Mouse (Mus musculus): Measurements from ENCODE around the gene Ptpn1.

Ptpn1 gene

DNA sequence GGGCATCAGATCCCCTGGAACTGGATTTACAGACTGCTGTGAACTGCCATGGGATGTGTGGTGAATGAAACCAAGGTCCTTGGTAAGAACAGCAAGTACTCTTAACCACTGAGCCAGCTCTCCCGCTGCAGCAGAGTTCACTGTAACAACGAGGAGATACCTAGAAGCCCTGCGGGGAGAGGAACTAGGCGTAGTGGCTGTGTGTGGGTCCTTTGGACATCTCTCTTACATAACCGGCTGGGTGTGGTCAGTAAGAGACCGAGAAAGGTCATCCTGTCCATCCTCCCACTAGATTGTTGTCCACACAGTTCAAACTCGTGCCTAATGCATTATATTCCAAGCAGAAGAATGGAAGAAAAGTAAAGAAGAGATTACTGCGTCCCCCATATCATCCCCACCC is 10.0 kb upstream of the Ptpn1 start:
- no peak for DNase-seq (ENCODE audit: low spot score)

DNA sequence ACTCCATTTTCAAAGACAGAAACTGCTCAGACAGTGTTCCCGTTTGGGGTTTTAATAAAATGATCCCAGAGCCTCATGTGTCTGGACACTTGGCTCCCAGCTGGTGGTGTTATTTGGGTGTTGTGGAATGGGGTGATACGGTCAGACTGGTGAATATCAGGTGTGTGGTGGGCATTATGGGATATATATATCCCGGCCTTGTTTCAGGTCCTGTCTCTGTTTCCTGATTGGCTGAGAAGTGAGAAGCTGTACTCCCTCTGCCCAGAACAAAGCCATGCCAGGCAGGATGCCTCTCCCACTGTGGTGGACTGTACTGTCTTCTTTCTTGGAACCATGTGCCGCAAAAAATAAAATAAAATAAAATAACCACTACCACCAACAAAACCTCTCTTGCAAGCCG is 7.8 kb upstream of the Ptpn1 start:
- DNase-seq (ENCODE audit: low spot score): no peak

DNA sequence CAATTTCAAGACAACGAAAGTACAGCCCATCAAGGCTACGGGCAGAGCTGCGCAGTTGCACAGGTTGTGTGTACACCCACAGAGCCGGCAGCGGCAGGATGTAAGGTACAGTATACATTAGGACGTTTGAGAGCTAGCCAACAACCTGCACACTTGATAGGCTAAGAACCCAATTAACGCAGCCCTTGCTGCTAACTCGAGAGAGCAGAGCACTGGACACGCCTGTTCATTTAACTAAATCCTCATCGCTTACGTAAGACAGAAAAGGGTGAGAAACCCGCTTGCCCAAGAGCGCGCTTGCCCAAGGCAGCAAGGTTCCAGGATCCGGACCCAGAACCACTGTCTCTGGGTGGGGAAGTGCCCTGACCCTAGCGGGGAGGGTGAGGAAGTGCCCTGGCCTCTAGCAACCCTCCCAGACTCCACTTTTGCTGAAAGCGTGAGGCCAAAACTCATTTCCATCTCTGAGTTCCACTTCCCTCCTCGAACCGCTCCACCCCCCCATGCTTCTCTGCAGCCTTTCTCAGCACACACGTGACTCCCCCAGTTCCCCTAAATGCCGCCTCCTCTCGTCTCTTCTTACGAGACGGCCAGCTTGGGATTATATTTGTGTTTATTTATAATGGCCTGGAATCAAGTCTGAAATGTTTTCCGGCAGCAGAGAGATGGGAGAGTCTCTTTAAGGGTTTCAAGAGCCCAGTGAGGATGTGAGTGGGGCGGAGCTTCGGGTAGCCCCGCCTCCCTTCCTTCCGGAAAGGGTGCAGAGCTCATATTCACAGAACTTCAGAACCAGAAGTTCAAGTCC is 6.9 kb upstream of the Ptpn1 start:
- no peak for DNase-seq (ENCODE audit: low spot score)

DNA sequence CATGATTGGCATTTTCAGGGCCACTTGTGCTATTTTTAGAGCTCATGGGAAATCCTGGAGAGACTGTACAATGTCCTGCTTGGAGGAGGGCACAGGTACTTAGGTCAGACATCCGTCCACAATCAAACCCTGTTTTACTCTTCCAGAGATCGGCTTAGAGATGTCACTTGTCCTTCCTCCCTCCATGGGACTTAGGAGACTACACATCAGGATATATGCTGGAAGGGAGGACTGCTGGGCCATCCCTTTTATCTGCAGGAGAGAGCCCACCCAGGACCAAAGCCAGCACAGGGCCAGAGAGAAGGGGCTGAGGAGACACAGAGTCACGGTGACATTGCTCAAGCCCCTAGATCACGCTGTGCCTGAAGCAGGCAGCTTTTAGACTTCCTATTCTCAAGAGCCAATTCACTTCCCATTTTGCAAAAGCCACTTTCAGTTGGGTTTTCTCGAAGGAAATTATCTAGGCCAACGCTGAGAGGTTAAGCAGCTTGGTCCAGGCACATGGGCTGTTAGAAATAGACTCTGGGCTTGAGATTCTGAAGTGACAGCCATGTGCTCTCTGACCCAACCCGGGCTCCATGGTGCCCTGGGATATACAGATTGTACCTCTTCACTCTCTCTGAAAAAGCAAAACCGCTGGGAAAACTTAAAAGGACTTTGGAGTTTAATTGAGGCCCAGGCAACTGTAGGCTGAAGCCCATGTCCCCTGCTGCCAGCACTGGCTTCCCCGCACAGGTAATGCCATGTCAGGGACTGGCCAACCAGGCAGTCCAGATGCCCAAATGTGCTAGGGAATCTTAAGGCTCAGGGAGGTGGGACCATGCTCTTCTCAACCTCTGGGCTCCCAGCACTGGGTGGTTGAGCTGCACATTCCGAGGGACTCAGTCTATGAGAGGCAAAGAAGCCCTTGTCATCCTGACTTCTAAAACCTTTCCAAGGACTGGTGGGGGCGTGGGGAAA is 5.7 kb upstream of the Ptpn1 start:
- DNase-seq (ENCODE audit: low spot score): no peak

DNA sequence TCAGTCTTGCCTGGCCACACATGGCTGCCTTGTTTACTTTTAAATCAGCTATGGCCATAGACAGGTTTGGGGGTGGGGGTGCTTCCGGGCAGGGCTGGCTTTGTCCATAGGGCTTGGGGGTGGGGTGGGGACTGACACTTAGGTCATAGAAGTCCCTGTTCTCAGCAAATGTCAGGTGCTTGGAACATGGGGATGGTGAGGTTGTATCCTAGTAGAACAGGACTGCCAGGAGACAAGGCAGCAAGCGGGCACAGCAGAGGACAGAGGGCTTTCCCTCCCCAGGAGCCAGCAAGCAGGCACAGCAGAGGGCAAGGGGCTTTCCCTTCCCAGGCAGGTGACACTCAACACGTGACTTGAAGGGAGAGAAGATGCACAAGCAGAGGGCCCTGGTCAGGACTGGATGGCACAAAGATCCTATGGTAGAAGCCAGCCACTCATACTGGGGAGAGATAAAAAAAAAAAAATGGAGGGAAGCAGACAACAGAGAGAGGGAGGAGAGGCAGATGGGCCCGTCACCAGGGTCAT is 3.8 kb upstream of the Ptpn1 start:
- DNase-seq (ENCODE audit: low spot score): no peak

DNA sequence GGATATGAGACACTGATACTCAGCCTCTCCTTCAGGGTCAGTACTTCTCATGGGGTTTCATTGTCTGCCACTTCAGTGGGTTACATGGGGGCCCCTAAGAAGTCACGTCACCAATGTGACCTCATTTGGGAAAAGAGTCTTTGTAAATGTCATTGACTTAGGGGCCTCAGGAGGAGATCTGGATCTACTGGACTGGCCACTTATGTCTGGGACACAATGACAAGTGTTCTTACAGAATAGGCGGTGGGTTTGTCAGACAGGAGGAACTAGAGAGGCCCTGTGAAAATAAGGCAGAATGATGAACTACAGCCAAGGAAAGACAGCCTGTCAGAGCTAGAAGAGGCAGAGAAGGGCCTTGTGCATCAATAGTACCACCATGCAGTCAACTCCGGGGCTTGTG is 2.9 kb upstream of the Ptpn1 start:
- no peak for DNase-seq (ENCODE audit: low spot score)

DNA sequence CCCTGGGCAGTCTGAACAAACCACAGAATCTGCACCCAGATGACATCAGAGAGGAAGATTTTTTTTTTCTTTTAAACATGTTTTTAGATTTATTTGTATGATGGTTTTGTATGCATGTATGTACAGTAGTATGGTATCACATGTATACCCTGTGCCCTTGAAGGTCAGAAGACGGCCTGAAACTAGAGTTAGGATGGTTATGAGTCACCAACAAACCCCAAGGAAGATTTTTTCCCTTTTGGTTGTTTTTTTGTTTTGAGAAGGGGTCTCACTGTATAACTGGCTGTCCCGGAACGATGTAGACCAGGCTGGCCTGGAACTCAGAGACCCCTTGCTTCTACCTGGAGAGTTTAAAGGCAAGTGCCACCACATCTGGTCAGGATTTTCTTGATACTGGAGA is 882 bp upstream of the Ptpn1 start:
- DNase-seq (ENCODE audit: low spot score): no peak

DNA sequence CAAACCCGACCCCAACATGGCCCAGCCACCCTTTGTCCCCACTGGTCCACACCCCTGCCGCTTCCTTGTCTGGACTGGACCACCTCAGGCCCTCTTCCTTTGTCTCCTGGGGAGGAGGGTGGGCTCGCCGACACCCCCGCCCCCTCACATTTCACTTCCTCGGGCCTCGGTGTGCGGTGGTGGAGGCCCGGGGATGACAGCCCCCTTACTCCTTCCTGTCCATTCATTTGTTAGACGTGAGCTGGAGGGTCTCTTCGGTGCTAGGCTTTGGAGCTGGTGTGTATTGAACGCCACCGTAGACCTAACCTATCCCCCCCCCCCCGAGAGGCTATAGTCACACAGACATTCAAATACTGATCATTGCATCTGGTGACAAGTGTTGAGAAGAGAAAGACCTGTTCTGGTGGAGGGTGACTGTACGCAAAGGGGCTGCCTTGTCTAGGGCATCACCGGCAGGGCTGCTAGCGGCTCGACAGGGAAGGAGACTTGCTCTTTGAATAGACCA is 922 bp downstream of the Ptpn1 start:
- DNase-seq (ENCODE audit: low spot score): no peak

DNA sequence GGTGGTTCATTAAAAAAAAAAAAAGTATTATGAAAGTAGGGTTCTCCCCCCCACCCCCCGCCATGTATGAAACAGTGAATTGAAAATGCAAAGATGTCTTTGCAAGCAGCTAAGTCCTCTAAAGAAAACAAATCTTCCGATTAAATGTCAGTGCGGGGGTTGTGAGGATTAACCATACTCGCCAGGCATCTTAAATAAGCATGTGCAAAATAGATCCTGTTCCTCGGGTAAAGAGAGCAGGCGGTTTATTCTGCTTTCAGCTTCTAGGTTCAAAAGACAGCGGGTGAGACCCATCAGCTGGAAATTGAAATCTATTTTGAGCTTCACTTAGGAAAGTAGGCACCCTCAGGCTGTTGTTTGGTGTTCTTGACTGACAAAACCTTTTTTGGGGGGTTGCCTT is 1.5 kb downstream of the Ptpn1 start:
- DNase-seq (ENCODE audit: low spot score): no peak

DNA sequence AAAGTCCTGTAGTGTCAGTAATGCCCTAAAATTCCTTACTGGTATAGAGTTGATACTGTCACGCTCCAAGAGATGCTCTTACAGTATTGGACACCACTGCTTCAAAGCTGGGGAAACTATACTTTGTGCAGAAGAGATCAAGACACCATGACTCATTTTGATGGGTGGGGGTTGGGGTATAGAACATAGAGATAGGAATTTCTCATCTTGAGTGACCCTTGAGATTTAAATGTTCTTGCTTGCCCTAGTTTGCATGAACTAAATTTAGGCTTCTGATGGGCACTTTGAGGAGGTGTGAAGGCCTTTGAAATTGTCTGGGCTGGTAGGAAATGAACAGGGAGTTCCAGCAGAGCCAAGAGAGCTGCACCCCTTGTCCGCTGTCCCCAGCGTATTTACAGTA is 4.1 kb downstream of the Ptpn1 start:
- no peak for DNase-seq (ENCODE audit: low spot score)

DNA sequence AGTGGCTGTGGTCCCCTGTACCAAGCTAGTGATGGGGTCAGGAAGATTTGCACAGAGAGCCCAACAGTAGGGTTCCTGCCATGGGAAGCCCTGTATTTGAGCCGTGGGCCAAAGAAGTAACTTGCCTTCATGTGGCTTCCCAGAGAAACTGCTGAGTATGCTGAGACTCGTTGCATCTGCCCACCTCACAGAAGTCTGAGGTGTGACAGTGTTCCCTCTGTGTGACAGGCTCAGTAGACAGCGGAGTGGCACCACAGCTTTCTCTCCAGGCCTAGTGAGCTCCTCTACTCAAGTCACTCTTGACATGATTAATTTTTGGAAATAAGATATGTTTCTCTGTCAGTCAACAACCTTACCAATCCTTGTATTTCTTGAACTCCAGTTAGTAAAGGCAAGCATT is 6.9 kb downstream of the Ptpn1 start:
- DNase-seq (ENCODE audit: low spot score): no peak

DNA sequence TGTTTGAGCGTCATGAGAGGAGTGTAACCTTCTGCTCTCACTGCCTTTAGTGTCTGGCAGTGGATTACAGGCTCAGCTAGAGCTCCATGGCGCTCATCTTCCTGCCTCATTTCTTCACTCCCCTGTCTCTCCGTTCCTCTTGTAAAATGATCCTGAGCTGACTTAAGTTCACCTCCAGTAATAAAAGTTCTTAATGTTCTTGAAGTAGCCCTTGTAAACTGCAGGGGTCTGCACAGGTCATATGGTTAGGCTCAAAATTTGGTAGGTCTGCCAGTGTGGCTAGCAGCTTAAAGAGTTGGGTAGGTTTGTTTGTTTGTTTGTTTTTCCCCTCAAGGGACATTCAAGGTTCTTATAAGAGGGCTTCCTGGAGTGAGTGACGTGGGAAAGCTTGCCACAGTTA is 7.3 kb downstream of the Ptpn1 start:
- DNase-seq (ENCODE audit: low spot score): no peak

DNA sequence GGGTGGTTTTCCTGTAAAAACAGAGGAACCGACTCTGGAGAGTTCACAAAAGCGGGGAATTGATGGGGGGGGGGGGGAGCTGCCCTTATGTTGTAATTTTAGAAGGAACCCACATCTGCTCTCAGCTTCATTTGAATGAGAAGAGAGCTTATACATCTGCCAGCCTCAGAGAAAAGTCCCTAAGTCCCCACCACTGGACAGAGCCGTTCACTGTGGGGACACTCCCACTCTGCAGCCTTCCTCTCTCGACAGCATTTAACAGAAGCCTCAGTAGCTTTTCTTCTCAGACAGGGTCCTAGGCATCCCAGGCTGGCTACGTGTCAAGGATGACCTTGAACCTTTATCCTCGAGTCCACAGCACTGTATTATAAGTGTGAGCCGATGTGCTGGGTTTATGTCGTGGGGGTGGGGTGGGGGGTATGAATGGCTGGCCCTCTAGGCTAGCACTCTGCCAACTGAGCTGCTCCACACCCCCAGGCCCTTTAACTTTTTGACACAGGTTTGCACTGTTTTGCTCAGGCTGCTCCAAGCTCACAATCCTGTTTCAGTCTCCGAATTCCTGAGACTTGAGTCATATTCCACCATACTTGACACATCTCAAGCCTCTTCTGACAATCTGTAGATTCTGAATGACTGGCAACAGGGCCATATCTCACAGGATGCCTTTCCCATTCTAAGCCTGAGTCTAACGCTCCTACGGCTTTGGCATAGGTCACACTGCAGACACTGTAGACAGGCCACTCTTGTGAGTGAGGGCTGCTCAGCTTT is 8.0 kb downstream of the Ptpn1 start:
- DNase-seq (ENCODE audit: low spot score): no peak

DNA sequence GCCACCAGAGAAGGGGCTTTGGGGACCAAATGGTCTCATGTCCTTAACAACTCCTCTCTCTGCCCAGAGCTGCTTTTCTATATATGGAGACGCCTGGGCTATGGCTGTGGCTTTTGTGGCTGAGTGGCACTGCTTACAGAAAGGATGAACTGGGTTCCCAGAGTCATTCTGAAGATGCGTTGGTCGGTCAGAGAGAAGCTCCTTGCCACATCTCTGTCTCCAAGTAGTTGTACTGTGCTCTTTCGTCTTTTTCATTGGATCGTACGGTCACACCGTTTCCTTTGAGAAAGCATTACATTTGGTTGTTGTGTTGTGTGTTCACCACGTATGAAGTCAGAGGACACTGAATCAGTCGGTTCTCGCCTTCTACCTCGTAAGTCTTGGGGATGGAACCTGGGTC is 8.8 kb downstream of the Ptpn1 start:
- no peak for DNase-seq (ENCODE audit: low spot score)

DNA sequence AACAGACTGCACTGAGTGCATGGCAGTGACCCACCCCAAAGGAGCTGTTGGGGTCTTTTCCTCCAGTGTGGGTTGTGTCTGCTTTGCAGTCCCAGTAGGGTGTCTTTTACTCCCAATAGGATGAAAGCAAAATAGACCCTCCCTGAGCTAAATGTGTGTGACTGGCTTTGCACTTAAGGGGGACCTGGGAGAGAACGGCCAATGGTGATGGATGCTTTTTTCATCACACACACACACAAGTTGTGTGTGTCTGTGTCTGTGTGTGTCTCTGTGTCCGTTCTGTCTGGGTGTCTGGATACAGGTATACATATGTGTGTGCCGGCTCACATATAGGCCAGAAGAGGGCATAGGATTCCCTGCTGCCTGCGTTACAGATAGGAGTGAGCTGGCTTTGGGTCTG is 9.5 kb downstream of the Ptpn1 start:
- no peak for DNase-seq (ENCODE audit: low spot score)

DNA sequence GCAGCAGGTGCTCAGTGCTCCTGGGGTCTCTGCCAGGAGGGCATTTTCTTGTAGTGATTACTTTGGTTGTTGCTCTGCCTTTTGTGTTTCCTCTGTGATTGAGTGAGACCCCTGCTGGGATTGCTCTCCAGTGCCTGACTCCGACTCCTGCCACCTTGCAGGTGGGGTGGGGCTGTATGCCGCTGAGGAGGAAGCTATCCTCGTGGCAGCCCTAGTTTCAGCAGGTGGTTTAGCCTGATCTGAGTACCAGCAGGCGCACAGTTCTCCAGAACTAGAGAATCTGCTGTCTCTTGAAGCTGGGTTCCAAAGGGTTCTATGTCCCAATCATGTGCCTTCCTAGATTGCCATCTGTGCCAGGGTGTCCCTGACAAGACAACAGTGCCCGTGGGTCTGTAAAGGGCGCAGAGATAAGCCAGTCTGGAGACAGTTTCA is 9.9 kb downstream of the Ptpn1 start:
- no peak for DNase-seq (ENCODE audit: low spot score)

DNA sequence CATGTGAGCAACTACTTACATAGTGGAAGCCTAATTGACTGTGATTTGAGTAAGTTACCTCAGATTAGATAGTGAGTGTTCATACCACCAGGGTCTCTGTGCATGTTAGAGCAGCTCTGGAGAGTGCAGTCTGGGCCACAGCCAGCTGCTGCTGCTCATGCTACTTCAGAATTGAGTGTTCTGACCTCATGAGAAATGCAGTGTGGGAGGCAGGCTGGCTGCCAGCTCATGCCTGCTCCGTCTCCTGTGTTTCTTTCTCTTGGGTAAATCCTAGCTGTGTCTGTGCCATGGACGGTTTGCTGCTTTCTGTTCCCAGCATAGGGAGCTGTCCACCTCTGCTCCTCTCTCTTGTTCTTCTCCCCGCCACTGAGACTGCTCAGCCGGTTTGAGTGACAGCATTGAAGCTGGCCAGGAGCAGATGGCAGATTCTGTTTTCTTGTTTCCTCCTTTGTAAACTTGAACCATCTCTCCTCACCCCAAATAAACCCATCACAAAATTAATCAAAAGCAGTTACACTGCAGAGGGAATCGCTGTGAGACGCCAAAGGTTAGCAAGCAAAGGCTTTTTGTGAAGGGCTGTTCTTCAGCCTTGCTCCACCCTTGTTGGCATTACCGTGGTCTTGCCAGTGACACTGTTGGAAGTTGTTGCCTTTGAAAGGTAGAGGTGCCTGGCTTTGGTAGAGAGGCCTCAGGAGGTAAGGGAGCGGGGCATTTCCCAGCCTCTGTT is 10.5 kb downstream of the Ptpn1 start:
- no peak for DNase-seq (ENCODE audit: low spot score)

DNA sequence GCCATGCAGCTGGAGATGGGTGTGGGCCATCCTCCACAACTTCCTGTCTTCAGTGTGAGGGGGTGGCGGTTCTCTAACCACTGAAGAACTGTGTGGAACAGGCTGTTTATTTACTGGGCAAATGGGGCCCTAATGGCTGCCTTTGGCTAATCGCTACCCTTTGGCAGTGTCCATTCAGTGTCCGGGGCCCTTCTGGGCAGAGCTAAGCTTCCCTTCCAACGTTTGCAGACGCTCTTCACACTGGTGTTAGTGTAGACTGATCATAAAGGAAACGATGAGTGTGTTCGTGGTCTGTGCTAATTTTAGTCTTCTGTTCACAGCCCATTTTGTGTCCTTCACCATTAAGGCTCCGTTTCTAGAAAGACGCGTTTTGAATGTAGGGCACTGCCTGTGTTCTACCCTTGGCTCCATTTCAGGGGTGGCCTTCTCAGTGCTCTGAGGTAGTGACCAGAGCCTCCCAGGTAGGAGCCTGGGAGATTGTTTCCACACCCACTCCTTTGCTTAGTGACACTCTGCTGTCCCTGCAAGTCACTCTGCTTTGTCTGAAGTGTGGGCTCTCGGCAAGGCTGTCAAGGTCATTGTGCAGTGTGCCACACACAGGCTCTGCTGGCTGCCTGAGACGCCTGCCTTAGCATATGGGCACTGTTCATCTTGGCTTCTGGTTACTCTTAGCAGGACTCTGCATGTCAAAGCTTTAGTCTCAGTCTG is 11.2 kb downstream of the Ptpn1 start:
- DNase-seq (ENCODE audit: low spot score): no peak

DNA sequence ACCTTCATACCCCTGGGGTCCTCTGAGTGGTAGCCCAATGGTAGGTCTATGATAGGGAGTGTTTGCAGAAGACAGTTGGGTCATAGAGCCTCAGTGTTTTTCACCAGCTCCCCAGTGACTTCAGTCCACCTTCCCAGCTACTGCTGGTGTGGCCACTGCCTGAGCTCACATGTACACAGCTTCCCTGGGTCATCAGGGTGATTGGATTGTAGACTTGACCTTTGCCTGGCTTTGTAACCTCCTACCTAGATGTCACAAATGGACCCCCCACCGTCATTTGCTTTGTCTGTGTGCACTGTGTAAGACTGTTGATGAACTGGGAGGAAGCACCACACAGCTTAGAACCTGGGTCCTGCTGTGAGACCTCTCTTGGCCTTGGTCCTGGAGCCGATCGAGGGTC is 12.3 kb downstream of the Ptpn1 start:
- DNase-seq (ENCODE audit: low spot score): no peak

DNA sequence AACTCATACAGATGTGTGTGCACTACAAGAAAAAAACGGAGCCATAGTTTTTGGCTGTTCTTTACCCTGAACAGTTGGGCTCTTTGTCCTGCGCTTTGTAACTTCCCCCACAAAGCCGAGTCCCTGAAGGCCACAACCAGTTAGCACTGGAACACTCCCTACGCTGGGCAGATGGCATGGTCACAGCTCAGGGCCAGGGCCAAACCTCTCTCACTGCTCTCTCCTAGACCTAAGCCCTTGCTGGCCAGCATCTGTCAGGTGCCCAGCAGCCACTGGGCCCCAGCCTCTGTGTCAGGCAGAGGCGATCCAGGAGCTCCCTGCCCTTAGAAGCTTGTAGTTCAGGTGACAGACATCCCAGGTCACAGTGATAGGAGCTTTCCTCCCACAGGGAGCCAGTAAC is 13.6 kb downstream of the Ptpn1 start:
- DNase-seq (ENCODE audit: low spot score): no peak

DNA sequence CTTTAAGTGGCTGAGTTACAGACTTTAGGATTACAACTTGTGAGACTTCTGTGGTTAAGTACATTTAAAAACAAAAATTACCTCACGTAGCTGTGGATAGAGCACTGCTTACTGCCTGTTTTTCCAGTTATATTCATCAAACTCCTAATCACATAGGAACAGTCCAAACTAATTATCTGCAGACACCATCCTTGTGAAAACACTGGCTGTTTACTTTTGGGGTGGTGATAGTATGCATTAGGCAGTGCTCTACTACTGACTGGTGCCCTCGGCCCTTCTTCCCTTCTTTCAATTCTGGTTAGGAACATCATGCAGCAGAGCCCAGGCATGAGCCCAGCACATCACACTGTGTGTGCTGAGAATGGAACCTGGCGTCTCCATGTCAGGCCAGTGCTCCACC is 15.4 kb downstream of the Ptpn1 start:
- no peak for DNase-seq (ENCODE audit: low spot score)

Measured in urinary bladder, postnatal 10 days (tissue).